Mouse (Mus musculus) stomach, postnatal 0 days (tissue): ENCODE measurements around the gene Chd9.

ENCODE experiments used
- CTCF ChIP-seq: IDR thresholded peaks from 2 replicates; pipeline ENCODE4 v1.5.1; 2016; ENCODE audit warnings: antibody characterized with exemption, low read depth, mild to moderate bottlenecking, moderate library complexity
- EP300 ChIP-seq: optimal IDR thresholded peaks from 2 replicates; pipeline ENCODE3; 2016; ENCODE audit warnings: antibody characterized with exemption

DNA sequence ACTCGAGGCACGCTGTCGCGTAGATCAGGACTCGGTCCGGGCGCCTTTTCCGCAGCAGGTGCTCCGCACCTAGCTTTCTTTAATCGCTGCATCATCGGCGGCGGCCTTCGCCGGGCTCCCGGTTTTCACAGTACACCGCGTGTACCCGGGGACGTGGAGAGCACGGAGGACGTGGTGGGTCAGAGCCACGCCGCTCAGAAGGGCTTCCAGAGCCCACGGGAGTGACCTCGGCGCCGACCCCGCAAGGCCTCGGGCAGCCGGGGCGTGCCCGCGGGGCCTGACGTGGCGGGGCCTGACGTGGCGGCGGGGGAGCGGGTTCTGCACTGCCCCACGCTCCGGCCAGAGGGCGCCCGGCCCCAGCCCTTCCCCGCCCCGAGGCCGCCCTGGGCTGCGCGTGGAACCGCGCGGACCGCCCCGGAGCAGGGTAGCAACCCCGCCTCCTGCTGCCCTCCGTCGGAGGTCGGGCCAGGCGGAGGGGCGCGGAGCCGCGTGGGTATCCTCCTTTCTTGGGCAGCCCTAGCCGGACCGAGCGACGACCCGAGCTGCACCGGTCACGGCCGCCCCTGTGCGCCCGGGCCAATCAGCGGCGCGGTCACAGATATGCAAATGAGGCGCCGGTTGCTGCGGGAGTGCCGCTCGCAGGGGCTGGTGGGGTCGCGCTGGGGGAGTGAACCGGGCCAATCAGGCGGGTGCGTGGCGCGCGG, 79.8 kb downstream of the Chd9 start:
- TF ChIP-seq EP300: no peak
- peak; percentile 63 for TF ChIP-seq CTCF
